Mouse (Mus musculus) hindbrain, embryonic 12.5 days (tissue): ENCODE data around the gene Helz2. TPM values are rescaled to one million over a fixed set of nuclear protein-coding genes. Genes with fewer than 3 reads are reported as not detected.
"Not testable (repeated sequence)": the region's sequence is repeated elsewhere in the genome, so short reads cannot be mapped to it uniquely, and the experiment has no call there.

ENCODE experiments used
- ATAC-seq: fragments of 200-750 bp; cut with Nextera tagmentation; 2 replicates; pipeline ENCODE4 v1.8.0; 2017; ENCODE audit warnings: moderate TSS enrichment; ENCODE audit not compliant: low FRiP score
- H3K27ac ChIP-seq: fragments of 300-500 bp; sonication (generic); 2 replicates; pipeline ENCODE4 v1.5.1; 2016; ENCODE audit warnings: mild to moderate bottlenecking
- H3K27me3 ChIP-seq: fragments of 300-500 bp; sonication (generic); 2 replicates; pipeline ENCODE4 v1.6.1; 2016; ENCODE audit warnings: mild to moderate bottlenecking
- H3K36me3 ChIP-seq: fragments of 300-500 bp; sonication (generic); 2 replicates; pipeline ENCODE4 v1.6.1; 2016; ENCODE audit warnings: mild to moderate bottlenecking
- H3K4me1 ChIP-seq: fragments of 300-500 bp; sonication (generic); 2 replicates; pipeline ENCODE4 v1.6.1; 2016
- H3K4me2 ChIP-seq: fragments of 300-500 bp; sonication (generic); replicated peaks from 2 replicates; pipeline ENCODE4 v1.6.1; 2016; ENCODE audit warnings: mild to moderate bottlenecking
- H3K4me3 ChIP-seq: fragments of 300-500 bp; sonication (generic); 2 replicates; pipeline ENCODE4 v1.5.1; 2016; ENCODE audit warnings: mild to moderate bottlenecking
- H3K9ac ChIP-seq: fragments of 300-500 bp; sonication (generic); 2 replicates; pipeline ENCODE4 v1.6.1; 2016; ENCODE audit warnings: mild to moderate bottlenecking, moderate library complexity
- H3K9me3 ChIP-seq: fragments of 300-500 bp; sonication (generic); replicated peaks from 2 replicates; pipeline ENCODE4 v1.6.1; 2016; ENCODE audit warnings: mild to moderate bottlenecking
- whole genome bisulfite sequencing: fragments of 180-500 bp; shearing (Covaris S2); methylation state at CpG from one replicate; pipeline ENCODE4 v1.1.7; 2016; 5-methylcytosine and 5-hydroxymethylcytosine counted together
- polyA plus RNA-seq: library from polyadenylated mRNA; unstranded; fragments of >200 nt; fragmentation: Nextera tagmentation; extraction: Ambion mirVana; gene quantifications from 2 replicates; pipeline ENCODE4 v1.2.1, GENCODE M21; 2016

Gene Helz2
- 0.81 and 0.87 TPM in 2 replicates for polyA plus RNA-seq

DNA sequence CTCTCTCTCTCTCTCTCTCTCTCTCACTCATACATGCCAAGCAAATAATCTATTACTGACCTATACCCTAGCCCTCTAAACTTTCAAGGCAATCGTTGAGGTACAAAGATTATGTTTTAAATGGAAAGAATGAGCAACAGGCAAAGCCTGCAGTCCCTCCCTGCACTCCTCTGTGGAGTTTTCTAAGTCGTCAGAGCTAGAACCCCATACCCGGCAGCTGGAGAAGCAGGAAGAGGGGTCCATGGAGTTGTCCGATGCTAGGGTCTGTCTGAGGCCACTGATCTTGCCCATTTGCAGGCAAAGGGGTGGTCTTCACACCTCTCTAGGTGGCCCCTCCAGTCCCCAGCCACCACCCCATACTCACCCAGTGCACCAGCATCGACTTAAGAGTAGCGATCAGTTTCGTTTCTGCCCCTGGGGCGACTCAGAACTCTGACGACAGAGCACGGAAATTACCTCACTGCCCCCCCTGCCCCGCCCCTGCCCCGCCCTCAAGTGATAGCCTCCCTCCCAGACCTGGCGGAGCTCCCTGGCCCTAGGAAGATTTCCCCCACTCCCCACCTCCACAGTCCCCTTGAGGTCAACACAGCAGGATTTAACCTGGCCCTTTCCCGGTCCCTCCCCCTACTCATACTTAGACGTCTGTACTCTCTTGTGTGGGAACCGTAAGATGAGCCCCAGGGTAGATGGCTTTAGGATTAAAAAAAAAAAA lies at the start of gene Helz2:
Gene Helz2, minus strand, starts transcription at position 426 of the 712 bp plus-strand sequence.
- Histone ChIP-seq H3K27me3 (no peaks in the 10 kb centered on the region), H3K4me2 (peak within 1 kb of the TSS; percentile 47), H3K9ac (0 out of 2 replicates have a peak within 1 kb of the TSS, but pooled peaks have one; percentile 23), H3K9me3 (no peaks in the 10 kb centered on the region), H3K36me3 (no peaks in the 10 kb centered on the region), H3K27ac (no peak within 1 kb of the TSS), H3K4me1 (0 out of 2 replicates have a peak, but pooled peaks cover 4% of the 10 kb centered on the region), H3K4me3 (peak within 1 kb of the TSS; percentile 29)
- 14% methylated on average over 16 of the region's 16 CpGs for WGBS
- ATAC-seq, result no peak

DNA sequence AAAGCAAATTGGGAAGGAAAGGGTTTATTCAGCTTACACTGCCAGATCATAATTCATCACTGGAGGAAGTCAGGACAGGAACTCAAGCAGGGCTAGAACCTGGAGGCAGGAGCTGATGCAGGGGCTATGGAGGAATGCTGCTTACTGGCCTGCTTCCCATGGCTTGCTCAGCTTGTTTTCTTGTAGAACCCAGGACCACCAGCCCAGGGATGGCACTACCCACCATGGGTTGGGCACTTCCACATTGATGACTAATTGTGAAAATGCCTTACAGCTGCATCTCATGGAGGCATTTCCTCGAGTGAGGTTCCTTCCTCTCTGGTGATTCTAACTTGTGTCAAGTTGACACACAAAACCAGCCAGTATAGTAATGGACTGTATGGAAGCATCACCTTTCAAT lies 49.1 kb upstream of the Helz2 start:
- ATAC-seq, result no peak
- Histone ChIP-seq H3K27ac (no peak overlapping the region), H3K9ac (no peak overlapping the region), H3K4me2 (no peak overlapping the region), H3K4me1 (peaks cover 17% of the 10 kb centered on the region), H3K36me3 (0 out of 2 replicates have a peak, but pooled peaks cover 2% of the 10 kb centered on the region), H3K4me3 (no peak overlapping the region), H3K9me3 (no peaks in the 10 kb centered on the region), H3K27me3 (no peaks in the 10 kb centered on the region)
- 73% methylated on average over 1 of the region's 1 CpGs for WGBS

- Histone ChIP-seq H3K4me3 (peak overlapping the region; percentile 60), H3K9ac (peak overlapping the region; percentile 61; the same call in 1 of the 2 replicates), H3K36me3 (0 out of 2 replicates have a peak, but pooled peaks cover 7% of the 10 kb centered on the region), H3K4me2 (peak overlapping the region; percentile 65), H3K27me3 (no peaks in the 10 kb centered on the region), H3K9me3 (no peaks in the 10 kb centered on the region), H3K27ac (no peak overlapping the region), H3K4me1 (peaks cover 17% of the 10 kb centered on the region)
- 85% methylated on average over 3 of the region's 3 CpGs for WGBS
- ATAC-seq, result no peak
These were observed 46.9 kb upstream of the Helz2 start for GRCm38 (mm10) chr2:181288691-181289090.

GRCm38 (mm10) chr2:181287958-181288350 lies 46.1 kb upstream of the Helz2 start, which contains the start of gene Gmeb2:
Gene Gmeb2 (minus strand): TSS chr2:181288035.
- H3K36me3 ChIP-seq, result peaks cover 13% of the 10 kb centered on the region; the same call in 1 of the 2 replicates
- ATAC-seq, result peak; percentile 96
- H3K27ac ChIP-seq, result peak within 1 kb of the TSS; percentile 97
- H3K27me3 ChIP-seq, H3K9me3 ChIP-seq: not testable (repeated sequence)
- H3K4me2 ChIP-seq, result peak within 1 kb of the TSS; percentile 65
- H3K4me1 ChIP-seq, result peaks cover 17% of the 10 kb centered on the region
- 1% methylated on average over 27 of the region's 38 CpGs for WGBS
- H3K4me3 ChIP-seq, result peak within 1 kb of the TSS; percentile 60
- H3K9ac ChIP-seq, result peak within 1 kb of the TSS; percentile 92

DNA sequence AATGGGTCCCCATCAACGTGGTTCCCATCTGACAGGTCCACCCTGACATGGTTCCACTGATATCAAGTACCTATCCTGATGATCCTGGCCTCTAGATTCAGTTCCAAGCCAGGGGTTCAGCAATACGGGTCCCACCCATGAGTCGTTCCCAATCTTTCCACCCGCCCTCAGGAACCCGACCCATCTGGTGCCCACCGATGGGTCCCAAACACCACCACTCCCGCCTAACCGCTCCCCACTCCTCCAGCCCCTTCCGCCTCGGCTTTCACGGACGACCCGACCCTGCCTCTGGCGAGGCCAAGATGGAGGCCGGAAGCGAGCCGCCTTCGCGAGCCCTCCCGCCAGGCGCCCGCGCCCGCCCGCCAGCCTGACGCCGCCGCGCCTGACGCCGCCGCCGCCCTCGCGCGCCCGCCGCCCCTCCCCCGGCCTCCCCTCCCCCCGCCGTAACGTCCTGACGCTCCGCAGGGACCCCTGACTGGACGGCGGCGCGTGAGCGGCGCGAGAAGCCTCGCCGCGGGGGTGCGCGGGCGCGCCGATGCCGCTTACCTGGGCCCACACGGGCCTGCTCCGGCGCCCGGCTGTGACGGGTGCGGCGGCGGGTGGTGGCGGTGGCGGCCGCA lies 45.6 kb upstream of the Helz2 start:
- Histone ChIP-seq H3K4me2 (peak overlapping the region; percentile 63), H3K9ac (peak overlapping the region; percentile 92), H3K9me3 (no peaks in the 10 kb centered on the region), H3K36me3 (peaks cover 13% of the 10 kb centered on the region; the same call in 1 of the 2 replicates), H3K27ac (peak overlapping the region; percentile 97), H3K4me3 (peak overlapping the region; percentile 60), H3K27me3 (no peaks in the 10 kb centered on the region), H3K4me1 (peaks cover 17% of the 10 kb centered on the region)
- ATAC-seq, result peak; percentile 89
- under 1% methylated on average over 42 of the region's 71 CpGs for WGBS

DNA sequence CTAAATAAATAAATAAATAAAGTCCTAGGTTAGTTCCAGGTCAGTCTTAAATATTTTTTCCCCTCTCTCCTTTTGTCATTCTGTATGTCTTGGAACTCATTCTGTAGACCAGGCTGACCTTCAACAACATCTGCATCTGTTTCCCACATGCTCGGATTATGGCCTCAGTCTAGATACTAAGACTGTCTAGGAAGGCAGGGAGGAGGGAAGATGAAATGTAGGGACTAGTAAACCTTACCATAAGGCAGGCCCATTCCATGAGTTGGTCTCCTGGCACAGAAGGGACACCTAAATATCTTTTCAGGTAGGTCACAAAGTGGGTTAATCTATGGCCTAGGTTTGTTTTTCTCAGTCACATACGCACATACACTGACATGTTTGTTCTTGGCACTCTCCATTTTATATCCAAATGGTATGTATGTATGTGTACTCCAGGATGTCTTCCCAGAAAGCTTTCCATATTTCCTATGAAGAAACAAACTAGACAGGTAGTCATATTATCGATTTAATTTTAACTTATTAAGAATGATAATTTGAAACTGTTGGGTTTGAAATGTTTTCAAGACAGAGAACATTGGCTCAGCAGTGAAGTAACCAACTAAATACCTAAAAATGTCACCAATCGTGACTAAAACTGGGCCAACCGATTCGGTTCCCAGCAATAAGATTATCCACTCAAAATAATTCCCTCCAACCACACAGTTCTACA lies 45.0 kb upstream of the Helz2 start:
- ATAC-seq, result no peak
- H3K4me2 ChIP-seq, result peak overlapping the region; percentile 63
- whole genome bisulfite sequencing, result 59% methylated on average over 6 of the region's 6 CpGs
- H3K9ac ChIP-seq, result peak overlapping the region; percentile 92
- H3K4me1 ChIP-seq, result peaks cover 17% of the 10 kb centered on the region
- H3K36me3 ChIP-seq, result peaks cover 13% of the 10 kb centered on the region; the same call in 1 of the 2 replicates
- H3K9me3 ChIP-seq, result no peaks in the 10 kb centered on the region
- H3K27ac ChIP-seq, result peak overlapping the region; percentile 97
- H3K4me3 ChIP-seq, result peak overlapping the region; percentile 60
- H3K27me3 ChIP-seq, result no peaks in the 10 kb centered on the region

- no peaks in the 10 kb centered on the region for H3K9me3 ChIP-seq
- ATAC-seq, result no peak
- H3K36me3 ChIP-seq, result peaks cover 40% of the 10 kb centered on the region
These were observed 38.1 kb upstream of the Helz2 start for GRCm38 (mm10) chr2:181279968-181280367.

GRCm38 (mm10) chr2:181277866-181278265 lies 36.0 kb upstream of the Helz2 start:
- H3K36me3 ChIP-seq, result peaks cover 44% of the 10 kb centered on the region
- H3K4me2 ChIP-seq, result no peak overlapping the region
- H3K27ac ChIP-seq, result no peak overlapping the region
- no peak overlapping the region for H3K4me3 ChIP-seq
- no peak overlapping the region for H3K9ac ChIP-seq
- ATAC-seq, result no peak
- H3K27me3 ChIP-seq, result no peaks in the 10 kb centered on the region
- H3K4me1 ChIP-seq, result no peaks in the 10 kb centered on the region
- H3K9me3 ChIP-seq, result no peaks in the 10 kb centered on the region
- WGBS, result 84% methylated on average over 3 of the region's 3 CpGs

More at GRCm38 (mm10) chr2:181279968-181280367, 38.1 kb upstream of the Helz2 start:
- 85% methylated on average over 1 of the region's 1 CpGs for WGBS
- no peak overlapping the region for H3K4me3 ChIP-seq
- H3K27me3 ChIP-seq, result no peaks in the 10 kb centered on the region
- H3K27ac ChIP-seq, result no peak overlapping the region
- H3K9ac ChIP-seq, result no peak overlapping the region
- H3K4me2 ChIP-seq, result no peak overlapping the region
- no peaks in the 10 kb centered on the region for H3K4me1 ChIP-seq

DNA sequence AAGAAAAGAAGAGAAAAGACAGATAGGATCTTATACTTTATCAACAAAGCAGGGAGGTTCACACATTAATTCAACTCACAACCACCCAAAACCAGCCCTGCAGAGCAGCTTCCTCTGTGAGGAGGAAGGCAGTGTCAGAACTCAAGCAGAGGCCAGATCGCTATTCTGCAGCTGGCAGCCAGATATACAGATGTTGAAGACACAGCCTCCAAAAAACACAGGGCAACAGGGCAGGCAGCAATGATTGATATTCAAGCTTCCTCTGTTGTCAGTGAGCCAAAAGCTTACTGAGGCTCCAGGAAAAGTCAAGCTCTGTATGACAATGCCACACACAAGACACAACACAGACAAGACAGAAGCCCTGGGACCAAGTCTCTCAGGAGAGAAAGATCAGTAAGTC lies 34.9 kb upstream of the Helz2 start:
- ATAC-seq, result no peak
- Histone ChIP-seq H3K4me3 (no peak overlapping the region), H3K4me2 (no peak overlapping the region), H3K27me3 (no peaks in the 10 kb centered on the region), H3K27ac (no peak overlapping the region), H3K9me3 (no peaks in the 10 kb centered on the region), H3K36me3 (peaks cover 47% of the 10 kb centered on the region), H3K4me1 (no peaks in the 10 kb centered on the region), H3K9ac (no peak overlapping the region)
- 95% methylated on average over 1 of the region's 1 CpGs for WGBS

DNA sequence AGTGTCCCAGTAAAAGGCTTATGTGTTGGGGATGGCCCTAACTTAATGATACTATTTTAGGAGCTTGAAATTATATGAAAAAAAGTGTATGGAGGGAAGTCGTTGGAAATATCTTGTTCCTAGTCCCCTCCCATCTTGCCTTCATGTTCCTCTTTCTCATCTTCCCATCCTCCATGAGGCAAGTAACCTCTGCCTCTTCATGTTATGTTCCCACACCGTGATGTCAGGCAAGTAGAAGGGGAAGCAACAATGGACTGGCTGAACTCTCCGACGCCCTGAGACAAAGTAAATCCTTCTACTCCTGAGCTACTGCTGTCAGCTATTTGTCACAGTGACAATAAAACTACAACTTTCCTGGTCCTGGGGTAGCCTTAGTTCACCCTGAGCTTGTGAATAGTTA lies 32.8 kb upstream of the Helz2 start:
- no peak overlapping the region for H3K9ac ChIP-seq
- ATAC-seq, result no peak
- H3K36me3 ChIP-seq, result peaks cover 64% of the 10 kb centered on the region
- H3K27ac ChIP-seq, result no peak overlapping the region
- H3K4me3 ChIP-seq, result no peak overlapping the region
- no peaks in the 10 kb centered on the region for H3K27me3 ChIP-seq
- H3K4me1 ChIP-seq, result no peaks in the 10 kb centered on the region
- no peaks in the 10 kb centered on the region for H3K9me3 ChIP-seq
- no peak overlapping the region for H3K4me2 ChIP-seq
- WGBS, result 79% methylated on average over 4 of the region's 4 CpGs

DNA sequence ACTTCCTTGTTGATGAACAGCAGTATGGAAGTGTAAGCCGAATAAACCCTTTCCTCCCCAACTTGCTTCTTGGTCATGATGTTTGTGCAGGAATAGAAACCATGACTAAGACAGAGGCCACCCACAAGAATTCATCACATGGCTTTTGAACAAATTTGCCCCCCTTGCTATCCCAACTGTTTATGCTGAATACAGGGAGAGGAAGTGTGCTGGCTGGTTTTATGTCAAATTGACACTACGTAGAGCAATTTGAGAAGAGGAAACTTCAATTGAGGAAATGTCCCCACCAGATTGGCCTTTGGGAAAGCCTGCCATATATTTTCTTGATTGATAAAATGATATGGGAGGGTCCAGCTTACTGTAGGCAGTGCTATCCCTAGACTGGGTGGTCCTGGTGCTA lies 32.0 kb upstream of the Helz2 start:
- ATAC-seq, result no peak

GRCm38 (mm10) chr2:181272092-181272491 lies 30.3 kb upstream of the Helz2 start:
- H3K27ac ChIP-seq, result no peak overlapping the region
- H3K9me3 ChIP-seq, result no peaks in the 10 kb centered on the region
- WGBS, result 92% methylated on average over 2 of the region's 2 CpGs
- ATAC-seq, result no peak
- no peak overlapping the region for H3K9ac ChIP-seq
- H3K27me3 ChIP-seq, result no peaks in the 10 kb centered on the region
- H3K4me1 ChIP-seq, result no peaks in the 10 kb centered on the region
- peaks cover 59% of the 10 kb centered on the region for H3K36me3 ChIP-seq
- H3K4me3 ChIP-seq, result no peak overlapping the region
- H3K4me2 ChIP-seq, result no peak overlapping the region

More for the DNA sequence above, 32.0 kb upstream of the Helz2 start:
- Histone ChIP-seq H3K4me2 (no peak overlapping the region), H3K4me3 (no peak overlapping the region), H3K9ac (no peak overlapping the region), H3K36me3 (peaks cover 67% of the 10 kb centered on the region), H3K4me1 (no peaks in the 10 kb centered on the region), H3K27ac (no peak overlapping the region), H3K27me3 (no peaks in the 10 kb centered on the region), H3K9me3 (no peaks in the 10 kb centered on the region)
- WGBS, result 91% methylated on average over 2 of the region's 2 CpGs
